ENCODE assay signal across 12 mouse cellular contexts in genomic region chr13:63245218-63245617, GRCm38 (mm10).
DNase-seq lines count a peak whose midpoint lies in the region; ATAC-seq and TF ChIP-seq lines count a peak whose summit lies in the region.
"Had no signal": no experiment of that assay in that cellular context is flagged by ENCODE, and none has a peak within 500 bp of the region (broad histone marks: within the 10 kb centered on the region; RNA-seq: fewer than 3 reads in every experiment).

No protein-coding gene starts in this region.

- no peak for TF ChIP-seq EP300 in heart, postnatal 0 days (IDR thresholded peaks at IDR 0.05; ENCODE audit: low read depth)

- no peak overlapping the region for H3K9ac ChIP-seq in forebrain, postnatal 0 days
- peak overlapping the region; percentile 44; the same call in 1 of the 2 replicates for H3K9ac ChIP-seq in heart, postnatal 0 days (replicated peaks; ENCODE audit: low read depth, low read length)
- no peak overlapping the region for H3K9ac ChIP-seq in midbrain, embryonic 16.5 days (ENCODE audit: low read depth, low read length)
- H3K9ac ChIP-seq: hindbrain, embryonic 14.5 days had no signal

- no peak for TF ChIP-seq POLR2A in small intestine, adult 2 months (IDR thresholded peaks at IDR 0.05; ENCODE audit: low read depth, low read length)

- H3K9me3 ChIP-seq in forebrain, postnatal 0 days (ENCODE audit: low read length) = no peaks in the 10 kb centered on the region
- no peaks in the 10 kb centered on the region for H3K9me3 ChIP-seq in forebrain, embryonic 10.5 days
- H3K9me3 ChIP-seq in heart, postnatal 0 days (replicated peaks; ENCODE audit: control insufficient read depth, low read length) = no peaks in the 10 kb centered on the region
- no peaks in the 10 kb centered on the region for H3K9me3 ChIP-seq in midbrain, embryonic 16.5 days (replicated peaks; ENCODE audit: control insufficient read depth, low read length, poor library complexity, severe bottlenecking)

- no peaks in the 10 kb centered on the region for H3K4me1 ChIP-seq in forebrain, postnatal 0 days (ENCODE audit: insufficient read depth)
- peaks cover 57% of the 10 kb centered on the region for H3K4me1 ChIP-seq in forebrain, embryonic 10.5 days
- peaks cover 68% of the 10 kb centered on the region for H3K4me1 ChIP-seq in heart, postnatal 0 days (ENCODE audit: control insufficient read depth, insufficient read depth)
- H3K4me1 ChIP-seq in small intestine, adult 2 months (ENCODE audit: control insufficient read depth, insufficient read depth, insufficient read length, low read length) = peaks cover 32% of the 10 kb centered on the region
- H3K4me1 ChIP-seq in midbrain, embryonic 16.5 days (ENCODE audit: control insufficient read depth, insufficient read depth, low read length) = peaks cover 9% of the 10 kb centered on the region

- no peaks in the 10 kb centered on the region for H3K36me3 ChIP-seq in forebrain, postnatal 0 days (ENCODE audit: insufficient read depth)
- H3K36me3 ChIP-seq in forebrain, embryonic 10.5 days (replicated peaks) = no peaks in the 10 kb centered on the region
- H3K36me3 ChIP-seq in heart, postnatal 0 days (replicated peaks; ENCODE audit: control insufficient read depth, insufficient read depth, low read length) = peaks cover 20% of the 10 kb centered on the region; the same call in 1 of the 2 replicates
- peaks cover 4% of the 10 kb centered on the region; the same call in 1 of the 2 replicates for H3K36me3 ChIP-seq in small intestine, adult 2 months (ENCODE audit: control insufficient read depth, insufficient read depth, low read length)
- H3K36me3 ChIP-seq in midbrain, embryonic 16.5 days (ENCODE audit: control insufficient read depth, insufficient read depth, low read length) = no peaks in the 10 kb centered on the region

- intact Hi-C loops in left cerebral cortex, adult 2 months (cut with DNase I) = loop anchor here (5.0 to 10.0 kb wide), 3 partner anchors 198 to 320 kb away; no protein-coding TSS in a partner anchor

- no peak overlapping the region for H3K4me2 ChIP-seq in forebrain, postnatal 0 days (ENCODE audit: low read depth)
- peak overlapping the region; percentile 57 for H3K4me2 ChIP-seq in heart, postnatal 0 days (ENCODE audit: low read depth, low read length)
- H3K4me2 ChIP-seq in midbrain, embryonic 16.5 days (ENCODE audit: low read length) = no peak overlapping the region
- H3K4me2 ChIP-seq: hindbrain, embryonic 14.5 days; midbrain, embryonic 11.5 days had no signal

- 0 out of 2 replicates have a peak, but pooled peaks have one; percentile 2 for ATAC-seq in forebrain, postnatal 0 days
- ATAC-seq in heart, postnatal 0 days (ENCODE audit: insufficient read depth, low read depth) = no peak
- ATAC-seq in midbrain, embryonic 16.5 days = no peak
- ATAC-seq in erythroid progenitor cell, adult 5-6 weeks (replicated peaks; ENCODE audit: low FRiP score, poor library complexity, severe bottlenecking) = no peak

- TF ChIP-seq CTCF in forebrain, postnatal 0 days (IDR thresholded peaks at IDR 0.05; ENCODE audit: low read depth) = no peak
- no peak for TF ChIP-seq CTCF in left cerebral cortex, adult 2 months (IDR thresholded peaks at IDR 0.05)
- TF ChIP-seq CTCF in heart, postnatal 0 days (IDR thresholded peaks at IDR 0.05; ENCODE audit: low read depth) = no peak
- no peak for TF ChIP-seq CTCF in small intestine, adult 2 months (IDR thresholded peaks at IDR 0.05; ENCODE audit: extremely low read depth, insufficient read length, insufficient replicate concordance, low read depth, low read length)

- H3K27ac ChIP-seq in forebrain, postnatal 0 days (ENCODE audit: low read depth, low read length) = no peak overlapping the region
- H3K27ac ChIP-seq in forebrain, embryonic 10.5 days = no peak overlapping the region
- peak overlapping the region; percentile 69 for H3K27ac ChIP-seq in left cerebral cortex, adult 2 months
- peak overlapping the region; percentile 84 for H3K27ac ChIP-seq in heart, postnatal 0 days (ENCODE audit: low read depth)
- H3K27ac ChIP-seq in small intestine, adult 2 months (ENCODE audit: insufficient read depth, low read depth, low read length) = 0 out of 2 replicates have a peak overlapping the region, but pooled peaks have one; percentile 34
- no peak overlapping the region for H3K27ac ChIP-seq in midbrain, embryonic 16.5 days (ENCODE audit: low read length)
- H3K27ac ChIP-seq: hindbrain, embryonic 14.5 days had no signal

- H3K27me3 ChIP-seq in forebrain, postnatal 0 days (ENCODE audit: insufficient read depth, low read length) = no peaks in the 10 kb centered on the region
- peaks cover 19% of the 10 kb centered on the region for H3K27me3 ChIP-seq in forebrain, embryonic 10.5 days (ENCODE audit: poor library complexity, severe bottlenecking)
- H3K27me3 ChIP-seq in heart, postnatal 0 days (ENCODE audit: control insufficient read depth, insufficient read depth, low read length) = no peaks in the 10 kb centered on the region
- no peaks in the 10 kb centered on the region for H3K27me3 ChIP-seq in small intestine, adult 2 months (ENCODE audit: control insufficient read depth, insufficient read depth, low read length)
- no peaks in the 10 kb centered on the region for H3K27me3 ChIP-seq in midbrain, embryonic 16.5 days (ENCODE audit: control insufficient read depth, insufficient read depth, low read depth, low read length)

- no peak overlapping the region for H3K4me3 ChIP-seq in forebrain, postnatal 0 days (ENCODE audit: low read depth, low read length)
- no peak overlapping the region for H3K4me3 ChIP-seq in forebrain, embryonic 10.5 days
- H3K4me3 ChIP-seq in left cerebral cortex, adult 2 months = peak overlapping the region; percentile 39; the same call in 1 of the 2 replicates
- peak overlapping the region; percentile 16; the same call in 1 of the 2 replicates for H3K4me3 ChIP-seq in heart, postnatal 0 days (ENCODE audit: low read depth, low read length)
- peak overlapping the region; percentile 18; the same call in 1 of the 2 replicates for H3K4me3 ChIP-seq in small intestine, adult 2 months (ENCODE audit: low read depth, low read length)
- no peak overlapping the region for H3K4me3 ChIP-seq in midbrain, embryonic 16.5 days (ENCODE audit: low read depth, low read length)
- H3K4me3 ChIP-seq: erythroblast, embryonic 14.5 days had no signal

- no peak for DNase-seq in forebrain, postnatal 0 days
- no peak for DNase-seq in forebrain, embryonic 10.5 days (ENCODE audit: extremely low spot score, low spot score)
- DNase-seq in left cerebral cortex, adult 2 months (ENCODE audit: extremely low spot score in 1 of 2, low spot score in 2 of 2) = no peak
- DNase-seq in left cerebral cortex, adult 9 months (ENCODE audit: low spot score in 2 of 2) = no peak
- no peak for DNase-seq in heart, postnatal 0 days (ENCODE audit: low spot score)
- DNase-seq: retina, postnatal 1 day had no signal

- 45% methylated on average over 9 of the region's 9 CpGs for WGBS in forebrain, postnatal 0 days
- 90% methylated on average over 9 of the region's 9 CpGs for WGBS in forebrain, embryonic 10.5 days
- 38% methylated on average over 9 of the region's 9 CpGs for WGBS in heart, postnatal 0 days
- whole genome bisulfite sequencing in small intestine, adult 2 months = 41% methylated on average over 9 of the region's 9 CpGs
- WGBS in midbrain, embryonic 16.5 days = 59% methylated on average over 9 of the region's 9 CpGs

Comparison
In these comparisons a context has a peak if more than half of its experiments do, and no peak if none do; other contexts are left out.
1. H3K27ac ChIP-seq: peak in left cerebral cortex, adult 2 months (single experiment), heart, postnatal 0 days (single experiment) and small intestine, adult 2 months (single experiment); none in forebrain, postnatal 0 days (single experiment), forebrain, embryonic 10.5 days (single experiment) and midbrain, embryonic 16.5 days (single experiment).
2. H3K4me3 ChIP-seq: peak in left cerebral cortex, adult 2 months (single experiment), heart, postnatal 0 days (single experiment) and small intestine, adult 2 months (single experiment); none in forebrain, postnatal 0 days (single experiment), forebrain, embryonic 10.5 days (single experiment) and midbrain, embryonic 16.5 days (single experiment).